Mouse (Mus musculus): ENCODE measurements at regions not wholly inside any gene's neighbourhood (a gene's known extent, or its start where the extent isn't known, plus 50 kb on each side); places are given as distances from the start of the nearest gene placed in this dataset.

GRCm38 (mm10) chr3:3807821-3808220 is 1942.8 kb upstream of the Gm8797 start:
- Histone ChIP-seq H3K4me3 (ENCODE audit: insufficient read depth in 1 of 2, low read depth in 2 of 2, low read length in 2 of 2) (no peak overlapping the region), H3K9ac (replicated peaks) (no peak overlapping the region), H3K27ac (no peak overlapping the region), H3K9me3 (ENCODE audit: control insufficient read depth, low read length) (no peaks in the 10 kb centered on the region), H3K36me3 (replicated peaks; ENCODE audit: control insufficient read depth, insufficient read depth, low read depth) (no peaks in the 10 kb centered on the region), H3K27me3 (ENCODE audit: control insufficient read depth, insufficient read depth, low read length) (no peaks in the 10 kb centered on the region), H3K4me2 (ENCODE audit: low read depth) (no peak overlapping the region), H3K4me1 (replicated peaks; ENCODE audit: control insufficient read depth in 2 of 2, insufficient read depth in 2 of 2, low read length in 1 of 2) (no peaks in the 10 kb centered on the region)
- TF ChIP-seq CTCF (IDR thresholded peaks at IDR 0.05; ENCODE audit: low read depth): no peak
- TF ChIP-seq EP300 (IDR thresholded peaks at IDR 0.05; ENCODE audit: low read depth): no peak
- ATAC-seq (ENCODE audit: insufficient read depth) (no peak), DNase-seq (ENCODE audit: low read depth in 3 of 3, low spot score in 3 of 3) (no peak)
- 50% methylated on average over 1 of the region's 1 CpGs for WGBS (ENCODE audit: insufficient replicate concordance)

GRCm38 (mm10) chr3:3829020-3829419 is 1921.6 kb upstream of the Gm8797 start:
- Histone ChIP-seq H3K4me2 (ENCODE audit: low read depth) (no peak overlapping the region), H3K9ac (replicated peaks) (no peak overlapping the region), H3K27me3 (ENCODE audit: control insufficient read depth, insufficient read depth, low read length) (no peaks in the 10 kb centered on the region), H3K27ac (no peak overlapping the region), H3K4me1 (replicated peaks; ENCODE audit: control insufficient read depth in 2 of 2, insufficient read depth in 2 of 2, low read length in 1 of 2) (no peaks in the 10 kb centered on the region), H3K36me3 (replicated peaks; ENCODE audit: control insufficient read depth, insufficient read depth, low read depth) (no peaks in the 10 kb centered on the region), H3K4me3 (ENCODE audit: insufficient read depth in 1 of 2, low read depth in 2 of 2, low read length in 2 of 2) (no peak overlapping the region), H3K9me3 (ENCODE audit: control insufficient read depth, low read length) (no peaks in the 10 kb centered on the region)
- 41% methylated on average over 4 of the region's 4 CpGs for WGBS (ENCODE audit: insufficient replicate concordance)
- TF ChIP-seq CTCF (IDR thresholded peaks at IDR 0.05; ENCODE audit: low read depth): no peak
- no peak for DNase-seq (ENCODE audit: low read depth in 3 of 3, low spot score in 3 of 3)
- no peak for ATAC-seq (ENCODE audit: insufficient read depth)

- no peak overlapping the region for H3K4me2 ChIP-seq (ENCODE audit: low read depth)
- no peak overlapping the region for H3K4me3 ChIP-seq (ENCODE audit: insufficient read depth in 1 of 2, low read depth in 2 of 2, low read length in 2 of 2)
- TF ChIP-seq CTCF (IDR thresholded peaks at IDR 0.05; ENCODE audit: low read depth) (no peak), EP300 (IDR thresholded peaks at IDR 0.05; ENCODE audit: low read depth) (no peak)
- H3K36me3 ChIP-seq (replicated peaks; ENCODE audit: control insufficient read depth, insufficient read depth, low read depth): no peaks in the 10 kb centered on the region
- no peak for ATAC-seq (ENCODE audit: insufficient read depth)
- H3K9ac ChIP-seq (replicated peaks): no peak overlapping the region
- H3K27ac ChIP-seq: no peak overlapping the region
- H3K9me3 ChIP-seq (ENCODE audit: control insufficient read depth, low read length): no peaks in the 10 kb centered on the region
- H3K4me1 ChIP-seq (replicated peaks; ENCODE audit: control insufficient read depth in 2 of 2, insufficient read depth in 2 of 2, low read length in 1 of 2): no peaks in the 10 kb centered on the region
- no peaks in the 10 kb centered on the region for H3K27me3 ChIP-seq (ENCODE audit: control insufficient read depth, insufficient read depth, low read length)
- WGBS (ENCODE audit: insufficient replicate concordance): 63% methylated on average over 7 of the region's 7 CpGs
- no peak for DNase-seq (ENCODE audit: low read depth in 3 of 3, low spot score in 3 of 3)
These were observed 1919.0 kb upstream of the Gm8797 start for GRCm38 (mm10) chr3:3831411-3832286.
